Mouse (Mus musculus): Measurements from ENCODE around the gene Adgrg1. TPM values are rescaled to one million over a fixed set of nuclear protein-coding genes. Genes with fewer than 3 reads are reported as not detected.

Gene Adgrg1
- 1 to 10 TPM; 2.2 to 3.3 TPM for polyA plus RNA-seq (2017; shearing (Covaris generic))

GRCm38 (mm10) chr8:94974467-94975165 is at the start of gene Adgrg1:
Adgrg1 (plus strand) TSS chr8:94974751.

GRCm38 (mm10) chr8:95017451-95017850 is 42.9 kb downstream of the Adgrg1 start, which contains the start of gene Adgrg3:
Adgrg3 (plus strand) TSS chr8:95017692.

GRCm38 (mm10) chr8:95054927-95055510 is 80.5 kb downstream of the Adgrg1 start, which contains the start of gene Drc7:
Drc7 (plus strand) TSS chr8:95055103.

Other genes starting within 250 kb of the Adgrg1 start
- gene Ccl22, start 229.2 kb upstream of the Adgrg1 start, polyA plus RNA-seq (2017; shearing (Covaris generic)) = 10 to 100 TPM in 1 of 2 experiments, under 1 TPM in 1; 0.50 to 10.0 TPM
- gene Cx3cl1, start 202.7 kb upstream of the Adgrg1 start, polyA plus RNA-seq (2017; shearing (Covaris generic)) = 1 to 10 TPM in 1 of 2 experiments, not detected in 1; 1.0 TPM
- 1 to 10 TPM in 1 of 2 experiments, not detected in 1; 5.2 TPM for gene Ccl17, start 164.3 kb upstream of the Adgrg1 start, polyA plus RNA-seq (2017; shearing (Covaris generic))
- gene Coq9, start 136.4 kb upstream of the Adgrg1 start, polyA plus RNA-seq (2017; shearing (Covaris generic)) = 10 to 100 TPM; 53.5 to 59.9 TPM
- 10 to 100 TPM; 88.9 to 98.2 TPM for gene Ciapin1, start 136.4 kb upstream of the Adgrg1 start, polyA plus RNA-seq (2017; shearing (Covaris generic))
- 100 to 1,000 TPM; 106 to 118 TPM for gene Polr2c, start 117.3 kb upstream of the Adgrg1 start, polyA plus RNA-seq (2017; shearing (Covaris generic))
- gene Dok4, start 98.4 kb upstream of the Adgrg1 start, polyA plus RNA-seq (2017; shearing (Covaris generic)) = 1 to 10 TPM; 1.8 to 3.3 TPM
- gene Ccdc102a, start 56.7 kb upstream of the Adgrg1 start, polyA plus RNA-seq (2017; shearing (Covaris generic)) = 1 to 10 TPM; 1.7 to 3.9 TPM
- under 1 TPM in 1 of 2 experiments, not detected in 1; 0.96 TPM for gene Adgrg5, start 51.1 kb upstream of the Adgrg1 start, polyA plus RNA-seq (2017; shearing (Covaris generic))
- gene Adgrg3, start 42.9 kb downstream of the Adgrg1 start, polyA plus RNA-seq (2017; shearing (Covaris generic)) = under 1 TPM; 0.34 to 0.56 TPM
- gene Drc7, start 80.4 kb downstream of the Adgrg1 start, polyA plus RNA-seq (2017; shearing (Covaris generic)) = not detected
- 10 to 100 TPM; 16.9 to 22.5 TPM for gene Katnb1, start 106.4 kb downstream of the Adgrg1 start, polyA plus RNA-seq (2017; shearing (Covaris generic))
- 1 to 10 TPM in 1 of 2 experiments, under 1 TPM in 1; 0.51 to 3.5 TPM for gene Kifc3, start 228.1 kb downstream of the Adgrg1 start, polyA plus RNA-seq (2017; shearing (Covaris generic))

All from activated CD4-positive, CD25-positive, alpha-beta regulatory T cell (primary cell).